Mouse (Mus musculus) erythroblast, embryonic 14.5 days (primary cell): ENCODE measurements around the gene Hexim1.

Experiments
- GATA1 ChIP-seq: IDR thresholded peaks from 2 replicates; pipeline ENCODE4 v1.6.1; 2012; ENCODE audit warnings: low read length, inconsistent platforms, mixed read lengths
- TAL1 ChIP-seq: IDR thresholded peaks from 3 replicates; pipeline ENCODE4 v1.6.1; 2012; ENCODE audit warnings: low read length, inconsistent platforms, mixed read lengths

GRCm38 (mm10) chr11:103164391-103164790, 48.4 kb downstream of the Hexim1 start:
- no peak for TF ChIP-seq GATA1
- TF ChIP-seq TAL1: no peak
